In the genomic region with DNA sequence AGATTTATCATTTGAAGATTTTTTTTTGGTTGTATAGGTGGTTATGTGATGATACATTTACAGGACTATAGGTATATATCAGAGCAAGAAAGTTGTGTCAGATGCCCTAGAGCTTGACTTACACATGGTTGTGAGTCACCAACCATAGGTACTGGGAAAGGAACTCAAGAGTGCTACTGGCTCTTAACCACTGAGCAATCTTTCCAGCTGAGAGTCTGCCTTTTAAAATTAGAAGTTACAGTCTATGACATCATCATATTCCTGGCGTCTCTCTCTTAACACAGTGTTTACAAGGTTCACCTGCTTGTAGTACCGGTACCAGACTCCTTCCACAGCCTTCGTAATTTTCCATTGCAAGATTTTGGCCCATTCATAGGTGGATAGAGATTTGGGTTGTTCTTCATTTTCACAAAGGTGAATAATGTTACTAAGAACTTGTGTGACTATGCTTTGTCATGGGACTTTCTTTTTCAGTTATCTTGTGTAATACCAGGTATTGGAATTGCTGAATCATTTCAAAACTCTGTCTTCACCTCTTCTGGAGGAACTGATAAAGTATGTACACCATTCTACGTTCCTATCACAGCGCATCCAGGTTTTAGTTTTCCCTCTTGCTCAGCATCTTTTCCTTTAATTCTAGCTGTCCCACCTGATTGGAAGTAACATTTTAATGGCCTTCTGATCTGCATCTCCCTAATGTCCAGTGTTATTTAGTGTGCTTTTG, we compare ENCODE assay signal across 15 mouse cellular contexts.
A peak's percentile ranks its signal among the peaks of the same experiment; 100 is the strongest.
DNase-seq lines count a peak whose midpoint lies in the region; ATAC-seq lines count a peak whose summit lies in the region.
"Had no signal": no experiment of that assay in that cellular context is flagged by ENCODE, and none has a peak within 500 bp of the region (broad histone marks: within the 10 kb centered on the region; RNA-seq: fewer than 3 reads in every experiment).

No protein-coding gene starts in this region.

- H3K9ac ChIP-seq in heart, embryonic 12.5 days, result no peak overlapping the region
- H3K9ac ChIP-seq: embryonic facial prominence, embryonic 15.5 days; lung, embryonic 14.5 days had no signal

- no peak overlapping the region for H3K4me2 ChIP-seq in heart, embryonic 12.5 days
- H3K4me2 ChIP-seq: embryonic facial prominence, embryonic 15.5 days; lung, embryonic 14.5 days had no signal

- ATAC-seq in heart, embryonic 12.5 days (ENCODE audit: insufficient number of reproducible peaks, low FRiP score), result peak; percentile 77; the same call in 1 of the 2 replicates
- ATAC-seq in megakaryocyte-erythroid progenitor cell, adult 5-6 weeks (replicated peaks; ENCODE audit: low FRiP score, low TSS enrichment, poor library complexity, severe bottlenecking), result peak; percentile 96
- ATAC-seq: forebrain, embryonic 16.5 days had no signal

- intact Hi-C loops in heart, postnatal 36 days (cut with DNase I), result no loop called here

- 75% methylated on average over 5 of the region's 5 CpGs for WGBS in heart, embryonic 12.5 days
- 96% methylated on average over 5 of the region's 5 CpGs for WGBS in embryonic facial prominence, embryonic 10.5 days

- H3K27ac ChIP-seq in heart, embryonic 12.5 days (ENCODE audit: poor library complexity, severe bottlenecking), result no peak overlapping the region
- no peak overlapping the region for H3K27ac ChIP-seq in embryonic facial prominence, embryonic 10.5 days (replicated peaks)
- H3K27ac ChIP-seq: embryonic facial prominence, embryonic 15.5 days had no signal

- no peak overlapping the region for H3K4me3 ChIP-seq in heart, embryonic 12.5 days
- H3K4me3 ChIP-seq in embryonic facial prominence, embryonic 10.5 days, result no peak overlapping the region
- H3K4me3 ChIP-seq: embryonic facial prominence, embryonic 15.5 days had no signal

- H3K27me3 ChIP-seq in heart, embryonic 12.5 days (replicated peaks), result no peaks in the 10 kb centered on the region
- H3K27me3 ChIP-seq in embryonic facial prominence, embryonic 10.5 days (replicated peaks; ENCODE audit: low read depth, poor library complexity, severe bottlenecking), result no peaks in the 10 kb centered on the region
- H3K27me3 ChIP-seq: embryonic facial prominence, embryonic 15.5 days had no signal

- H3K4me1 ChIP-seq in heart, embryonic 12.5 days (replicated peaks), result no peaks in the 10 kb centered on the region
- H3K4me1 ChIP-seq in embryonic facial prominence, embryonic 10.5 days, result no peaks in the 10 kb centered on the region
- H3K4me1 ChIP-seq: embryonic facial prominence, embryonic 15.5 days had no signal

- no peaks in the 10 kb centered on the region for H3K9me3 ChIP-seq in heart, embryonic 12.5 days (replicated peaks)
- H3K9me3 ChIP-seq in embryonic facial prominence, embryonic 10.5 days, result no peaks in the 10 kb centered on the region
- H3K9me3 ChIP-seq: embryonic facial prominence, embryonic 15.5 days had no signal

- no peak for DNase-seq in heart, postnatal 36 days
- peak; percentile 79 for DNase-seq in c-Kit-positive CD71-positive TER-119-positive erythroid progenitor cells, embryonic 14.5 days (ENCODE audit: low spot score)
- DNase-seq in liver, result peak; percentile 29
- DNase-seq in neural tube, embryonic 10.5 days (ENCODE audit: extremely low spot score, low spot score), result no peak
- DNase-seq in embryonic facial prominence, embryonic 10.5 days (ENCODE audit: low spot score), result no peak
- DNase-seq in thymus, postnatal 10 days (ENCODE audit: low spot score in 2 of 2), result no peak
- DNase-seq: adrenal gland, postnatal 25 days; cerebellum, postnatal 36 days; kidney, postnatal 14 days; lung, embryonic 14.5 days; thymus, postnatal 25 days had no signal

- no peaks in the 10 kb centered on the region for H3K36me3 ChIP-seq in heart, embryonic 12.5 days
- no peaks in the 10 kb centered on the region for H3K36me3 ChIP-seq in embryonic facial prominence, embryonic 10.5 days (replicated peaks)
- H3K36me3 ChIP-seq: embryonic facial prominence, embryonic 15.5 days had no signal

Comparison
In these comparisons a context has a peak if more than half of its experiments do, and no peak if none do; other contexts are left out.
1. DNase-seq: peak in c-Kit-positive CD71-positive TER-119-positive erythroid progenitor cells, embryonic 14.5 days (single experiment) and liver (single experiment); none in heart, postnatal 36 days (0 of 2), neural tube, embryonic 10.5 days (single experiment), embryonic facial prominence, embryonic 10.5 days (single experiment) and thymus, postnatal 10 days (0 of 2).